Mouse (Mus musculus) testis, adult 2 months (tissue): ENCODE measurements around the gene Tesk2.

Experiments
- CTCF ChIP-seq: fragments of 200-500 bp; IDR thresholded peaks from 2 replicates; pipeline ENCODE4 v1.5.1; 2012; ENCODE audit warnings: low read depth, mild to moderate bottlenecking, inconsistent platforms, low read length, moderate library complexity; ENCODE audit not compliant: control insufficient read depth, insufficient read depth, insufficient replicate concordance
- POLR2A ChIP-seq: fragments of 200-500 bp; IDR thresholded peaks from 2 replicates; pipeline ENCODE4 v1.6.1; 2012; ENCODE audit warnings: low read depth, mild to moderate bottlenecking, inconsistent platforms, low read length, moderate library complexity; ENCODE audit not compliant: control insufficient read depth

GRCm38 (mm10) chr4:116829364-116830069, 108.8 kb downstream of the Tesk2 start:
- TF ChIP-seq CTCF (no peak), POLR2A (no peak)
